Mouse (Mus musculus) urinary bladder, postnatal 25 days (tissue): ENCODE measurements around the gene Ubl4b.
A peak's percentile ranks its signal among the peaks of the same experiment; 100 is the strongest.

Experiments
- DNase-seq: peaks from one replicate; pipeline ENCODE4 v3.0.0; 2022; ENCODE audit warnings: low spot score

Gene Ubl4b

GRCm38 (mm10) chr3:107520931-107521330 is 33.9 kb downstream of the Ubl4b start:
- no peak for DNase-seq

GRCm38 (mm10) chr3:107517631-107518108 is 37.2 kb downstream of the Ubl4b start, which contains the start of gene Slc6a17:
Slc6a17 (minus strand) TSS chr3:107518018.
- DNase-seq: peak; percentile 18

GRCm38 (mm10) chr3:107516776-107517630 is 37.9 kb downstream of the Ubl4b start:
- DNase-seq: no peak

GRCm38 (mm10) chr3:107515989-107516388 is 38.9 kb downstream of the Ubl4b start:
- no peak for DNase-seq

GRCm38 (mm10) chr3:107511416-107511815 is 43.5 kb downstream of the Ubl4b start:
- DNase-seq: no peak

GRCm38 (mm10) chr3:107508696-107509095 is 46.2 kb downstream of the Ubl4b start:
- DNase-seq: no peak

- no peak for DNase-seq
Measured at GRCm38 (mm10) chr3:107507966-107508365, 46.9 kb downstream of the Ubl4b start.

GRCm38 (mm10) chr3:107506531-107506930 is 48.3 kb downstream of the Ubl4b start:
- DNase-seq: no peak

- no peak for DNase-seq
Measured at GRCm38 (mm10) chr3:107505464-107506367, 49.2 kb downstream of the Ubl4b start.

GRCm38 (mm10) chr3:107504542-107504941 is 50.3 kb downstream of the Ubl4b start:
- DNase-seq: no peak

GRCm38 (mm10) chr3:107503716-107504115 is 51.2 kb downstream of the Ubl4b start:
- DNase-seq: no peak
